Mouse (Mus musculus): ENCODE data around the gene Actn1. TPM values are rescaled to one million over a fixed set of nuclear protein-coding genes. Genes with fewer than 3 reads are reported as not detected.

Actn1 gene
- total and polyA plus RNA-seq, 3 experiments, result 2.7 to 13.2 (median 5.5) TPM

DNA sequence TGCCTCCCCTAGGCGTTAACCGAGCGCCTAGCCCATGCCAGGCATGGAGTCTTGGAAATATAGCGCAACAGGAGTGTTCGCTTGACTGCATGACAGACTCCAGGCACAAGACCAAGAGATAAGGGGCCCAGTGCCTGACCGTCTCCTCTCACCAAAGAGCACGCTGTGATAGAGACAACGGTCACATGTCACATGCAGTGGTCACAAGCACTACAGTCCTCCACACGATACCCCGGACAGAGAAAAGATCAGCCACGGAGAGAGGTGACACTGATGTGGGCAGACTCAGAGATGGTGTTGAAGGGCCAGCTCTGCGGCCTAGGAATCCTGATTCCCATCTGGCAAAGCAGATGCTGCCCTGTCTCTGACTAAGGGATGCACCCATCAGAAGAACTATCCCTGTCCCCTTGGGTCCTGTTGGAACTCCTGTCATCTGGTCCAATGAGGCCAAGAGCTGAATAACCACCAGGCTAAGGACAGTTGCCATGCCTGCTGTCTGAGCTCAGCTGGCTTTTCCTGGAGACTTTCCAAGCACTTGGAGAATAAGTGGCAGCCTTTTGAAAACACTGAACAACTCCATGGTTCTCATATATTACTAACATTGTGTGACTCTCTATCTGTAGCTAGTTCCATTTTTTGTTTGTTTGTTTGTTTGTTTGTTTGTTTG lies 123.8 kb downstream of the Actn1 start:
- H3K79me2 ChIP-seq (replicated peaks; ENCODE audit: control insufficient read depth, extremely low read depth, insufficient read depth, poor library complexity, severe bottlenecking), result no peaks in the 10 kb centered on the region
- H3K9ac ChIP-seq (ENCODE audit: insufficient read depth, low read depth), result no peak overlapping the region
- no peak overlapping the region for H3K4me3 ChIP-seq (replicated peaks in 1 of 3; ENCODE audit: low read depth in 2 of 3, low read length in 2 of 3, poor library complexity in 1 of 3)
- no peaks in the 10 kb centered on the region for H3K27me3 ChIP-seq (replicated peaks)
- in situ Hi-C loops (cut with MboI; ENCODE audit: low pct_ligation_motif_present, low pct_unique_long_range_greater_than_20kb, low sequenced_read_pairs) (loop anchor here (5.0 kb wide), 1 partner anchor 779 kb away; no protein-coding TSS in a partner anchor), dilution Hi-C loops (cut with MboI; ENCODE audit: extremely low pct_ligation_motif_present, extremely low pct_unique_long_range_greater_than_20kb, low sequenced_read_pairs) (no loop called here)
- H3K4me2 ChIP-seq (ENCODE audit: insufficient read depth, low read depth, poor library complexity, severe bottlenecking), result no peak overlapping the region
- no peak for TF ChIP-seq GABPA (IDR thresholded peaks at IDR 0.05; ENCODE audit: insufficient replicate concordance, low read depth, low read length)
- H3K36me3 ChIP-seq (replicated peaks in 1 of 2; ENCODE audit: control insufficient read depth in 1 of 2, insufficient read depth in 1 of 2, low read length in 1 of 2), result no peaks in the 10 kb centered on the region
- H3K27ac ChIP-seq (ENCODE audit: insufficient read depth, low read depth), result no peak overlapping the region
- no peak for DNase-seq (ENCODE audit: extremely low read depth)
- peaks cover 15 to 19% of the 10 kb centered on the region in 2 experiments; a peak in 3 of 4 replicates for H3K4me1 ChIP-seq (ENCODE audit: control insufficient read depth in 1 of 2, insufficient read depth in 2 of 2)
- no peaks in the 10 kb centered on the region for H3K9me3 ChIP-seq (replicated peaks; ENCODE audit: low read length)

DNA sequence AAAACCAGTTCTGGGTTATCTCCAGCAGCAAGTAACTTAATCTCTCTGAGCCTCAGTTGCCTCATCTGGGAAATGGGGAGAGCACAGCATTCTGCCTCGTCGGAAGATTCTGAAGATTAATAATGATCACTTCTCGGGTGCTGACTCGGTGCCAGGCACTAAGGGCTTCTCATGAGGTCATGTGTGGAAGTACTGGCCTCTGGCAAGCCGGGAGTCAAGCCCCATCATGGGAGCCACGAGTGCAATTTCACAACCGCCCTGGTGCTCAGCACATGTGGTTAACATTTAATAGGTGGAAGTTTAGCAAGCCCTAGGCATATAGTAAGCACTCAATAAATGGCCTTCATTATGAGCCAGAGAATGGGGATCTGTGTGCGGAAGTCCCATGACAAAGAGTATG lies 125.0 kb downstream of the Actn1 start:
- H3K9ac ChIP-seq (ENCODE audit: insufficient read depth, low read depth), result no peak overlapping the region
- DNase-seq (ENCODE audit: extremely low read depth), result no peak
- dilution Hi-C loops (cut with MboI; ENCODE audit: extremely low pct_ligation_motif_present, extremely low pct_unique_long_range_greater_than_20kb, low sequenced_read_pairs), result no loop called here

DNA sequence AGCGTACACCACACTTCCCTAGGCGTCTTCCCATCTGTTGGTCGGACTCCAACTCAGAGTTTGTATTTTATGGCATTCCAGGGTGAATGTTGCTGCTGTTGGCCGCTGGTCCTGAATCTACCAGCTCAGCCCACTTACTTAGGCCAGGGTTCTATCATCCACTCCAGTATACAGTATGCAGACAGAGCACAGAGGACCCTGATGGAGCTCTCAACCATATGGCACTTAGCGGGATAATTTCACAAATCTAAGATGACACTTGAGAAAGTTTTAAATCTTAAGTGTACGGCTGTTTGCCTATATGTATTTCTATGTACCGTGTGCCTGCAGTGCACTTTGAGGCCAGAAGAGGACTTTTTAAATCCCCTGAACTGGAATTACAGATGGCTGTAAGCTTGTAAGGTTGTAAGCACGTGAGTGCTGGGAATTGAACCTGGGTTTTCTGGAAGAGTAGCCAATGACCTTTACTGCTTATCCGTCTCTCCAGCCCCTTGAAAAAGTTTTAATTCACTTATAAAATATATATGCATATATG lies 127.1 kb downstream of the Actn1 start:
- in situ Hi-C loops (cut with MboI; ENCODE audit: low pct_ligation_motif_present, low pct_unique_long_range_greater_than_20kb, low sequenced_read_pairs), result no loop called here
- H3K9ac ChIP-seq (ENCODE audit: insufficient read depth, low read depth), result no peak overlapping the region

More for the DNA sequence above, 125.0 kb downstream of the Actn1 start:
- H3K9me3 ChIP-seq (replicated peaks; ENCODE audit: low read length), result no peaks in the 10 kb centered on the region
- in situ Hi-C loops (cut with MboI; ENCODE audit: low pct_ligation_motif_present, low pct_unique_long_range_greater_than_20kb, low sequenced_read_pairs), result loop anchor here (5.0 kb wide), 1 partner anchor 778 kb away; no protein-coding TSS in a partner anchor
- H3K4me2 ChIP-seq (ENCODE audit: insufficient read depth, low read depth, poor library complexity, severe bottlenecking), result no peak overlapping the region
- H3K4me1 ChIP-seq (ENCODE audit: control insufficient read depth in 1 of 2, insufficient read depth in 2 of 2), result peaks cover 13 to 22% of the 10 kb centered on the region in 2 experiments
- H3K27ac ChIP-seq (ENCODE audit: insufficient read depth, low read depth), result no peak overlapping the region
- TF ChIP-seq CHD2 (IDR thresholded peaks at IDR 0.05; ENCODE audit: low read length), result no peak
- no peak for TF ChIP-seq E2F4 (IDR thresholded peaks at IDR 0.05; ENCODE audit: insufficient replicate concordance, low read depth, low read length)
- no peak for TF ChIP-seq IRF4 (IDR thresholded peaks at IDR 0.05; ENCODE audit: low read depth, low read length)
- TF ChIP-seq MYC (IDR thresholded peaks at IDR 0.05; ENCODE audit: low read depth, low read length), result no peak
- no peaks in the 10 kb centered on the region for H3K36me3 ChIP-seq (replicated peaks in 1 of 2; ENCODE audit: control insufficient read depth in 1 of 2, insufficient read depth in 1 of 2, low read length in 1 of 2)
- no peak overlapping the region for H3K4me3 ChIP-seq (replicated peaks in 1 of 3; ENCODE audit: low read depth in 2 of 3, low read length in 2 of 3, poor library complexity in 1 of 3)
- no peaks in the 10 kb centered on the region for H3K79me2 ChIP-seq (replicated peaks; ENCODE audit: control insufficient read depth, extremely low read depth, insufficient read depth, poor library complexity, severe bottlenecking)
- H3K27me3 ChIP-seq (replicated peaks), result no peaks in the 10 kb centered on the region

More for the DNA sequence above, 127.1 kb downstream of the Actn1 start:
- H3K4me2 ChIP-seq (ENCODE audit: insufficient read depth, low read depth, poor library complexity, severe bottlenecking), result no peak overlapping the region
- no peaks in the 10 kb centered on the region for H3K9me3 ChIP-seq (replicated peaks; ENCODE audit: low read length)
- H3K79me2 ChIP-seq (replicated peaks; ENCODE audit: control insufficient read depth, extremely low read depth, insufficient read depth, poor library complexity, severe bottlenecking), result 0 out of 2 replicates have a peak, but pooled peaks cover 4% of the 10 kb centered on the region
- TF ChIP-seq MAFK (IDR thresholded peaks at IDR 0.05; ENCODE audit: insufficient replicate concordance, low read length), result no peak
- peak in 1 of 2 experiments; percentile 24; a peak in 1 of 4 replicates for TF ChIP-seq CTCF (conservative IDR thresholded peaks at IDR 0.05 in 1 of 2, IDR thresholded peaks at IDR 0.05 in 1 of 2; ENCODE audit: low read depth in 2 of 2, low read length in 2 of 2)
- peak; percentile 40 for DNase-seq (ENCODE audit: extremely low read depth)
- H3K36me3 ChIP-seq (replicated peaks in 1 of 2; ENCODE audit: control insufficient read depth in 1 of 2, insufficient read depth in 1 of 2, low read length in 1 of 2), result peaks cover 0 to 9% of the 10 kb centered on the region in 2 experiments
- peak overlapping the region in 1 of 3 experiments; percentile 68 for H3K4me3 ChIP-seq (replicated peaks in 1 of 3; ENCODE audit: low read depth in 2 of 3, low read length in 2 of 3, poor library complexity in 1 of 3)
- dilution Hi-C loops (cut with MboI; ENCODE audit: extremely low pct_ligation_motif_present, extremely low pct_unique_long_range_greater_than_20kb, low sequenced_read_pairs), result no loop called here
- H3K4me1 ChIP-seq (ENCODE audit: control insufficient read depth in 1 of 2, insufficient read depth in 2 of 2), result peaks cover 13 to 30% of the 10 kb centered on the region in 2 experiments
- no peaks in the 10 kb centered on the region for H3K27me3 ChIP-seq (replicated peaks)
- no peak overlapping the region for H3K27ac ChIP-seq (ENCODE audit: insufficient read depth, low read depth)
